ENCODE assay signal across 8 mouse cellular contexts in the genomic region with DNA sequence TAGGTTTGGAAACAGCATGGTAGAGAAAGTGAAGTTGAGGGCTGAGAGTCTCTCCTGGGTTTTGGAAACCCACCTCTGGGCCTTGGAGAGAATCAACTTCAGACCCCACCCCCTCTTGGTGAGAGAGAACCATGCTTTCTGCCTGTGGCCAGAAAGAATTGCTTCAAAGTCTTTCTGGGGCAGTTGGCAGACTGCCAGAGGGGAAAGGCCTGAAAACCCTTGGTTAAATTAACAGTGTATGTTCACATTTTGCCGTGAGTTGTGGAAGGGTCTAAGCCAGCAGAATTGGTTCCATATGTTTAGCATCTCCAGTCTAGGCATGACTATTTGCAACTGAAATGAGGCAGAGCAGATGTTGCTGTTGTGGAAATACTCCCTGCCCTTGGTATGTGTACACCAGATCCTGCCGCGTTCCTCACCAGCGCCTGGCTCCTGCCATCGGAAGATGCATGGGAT. TPM values are rescaled to one million over a fixed set of nuclear protein-coding genes. Genes with fewer than 3 reads are reported as not detected.
DNase-seq lines count a peak whose midpoint lies in the region; ATAC-seq lines count a peak whose summit lies in the region.

No protein-coding gene starts in this region.

- no peak overlapping the region for H3K4me2 ChIP-seq in embryonic facial prominence, embryonic 11.5 days (ENCODE audit: low read depth, low read length)
- H3K4me2 ChIP-seq in intestine, embryonic 15.5 days (replicated peaks) = no peak overlapping the region
- H3K4me2 ChIP-seq in liver, embryonic 12.5 days = no peak overlapping the region
- H3K4me2 ChIP-seq in stomach, embryonic 14.5 days (replicated peaks; ENCODE audit: low read depth, low read length) = no peak overlapping the region

- H3K4me1 ChIP-seq in embryonic facial prominence, embryonic 11.5 days (ENCODE audit: control insufficient read depth, insufficient read depth, low read length) = peaks cover 7% of the 10 kb centered on the region; the same call in 1 of the 2 replicates
- H3K4me1 ChIP-seq in intestine, embryonic 15.5 days (replicated peaks) = peaks cover 44% of the 10 kb centered on the region
- H3K4me1 ChIP-seq in liver, embryonic 12.5 days = peaks cover 22% of the 10 kb centered on the region; the same call in 1 of the 2 replicates
- peaks cover 30% of the 10 kb centered on the region for H3K4me1 ChIP-seq in stomach, embryonic 14.5 days (ENCODE audit: control insufficient read depth, insufficient read depth, low read length)

- H3K27me3 ChIP-seq in embryonic facial prominence, embryonic 11.5 days (ENCODE audit: control insufficient read depth, insufficient read depth, low read length) = no peaks in the 10 kb centered on the region
- no peaks in the 10 kb centered on the region for H3K27me3 ChIP-seq in intestine, embryonic 15.5 days (replicated peaks)
- no peaks in the 10 kb centered on the region for H3K27me3 ChIP-seq in liver, embryonic 12.5 days (replicated peaks)
- no peaks in the 10 kb centered on the region for H3K27me3 ChIP-seq in stomach, embryonic 14.5 days (ENCODE audit: control insufficient read depth, insufficient read depth, low read length)

- intact Hi-C loops in gastrocnemius, postnatal 14 days (cut with DNase I; ENCODE audit: low total_unique reads) = no loop called here

- ATAC-seq in embryonic facial prominence, embryonic 11.5 days (replicated peaks; ENCODE audit: insufficient number of reproducible peaks, low FRiP score, low TSS enrichment, low read depth) = peak; percentile 82
- ATAC-seq in intestine, embryonic 15.5 days = peak; percentile 20
- ATAC-seq in liver, embryonic 12.5 days = no peak
- ATAC-seq in stomach, embryonic 14.5 days (ENCODE audit: insufficient number of reproducible peaks, insufficient read depth, low FRiP score, low read depth) = peak; percentile 79; the same call in 1 of the 2 replicates

- 23% methylated on average over 5 of the region's 5 CpGs for WGBS in embryonic facial prominence, embryonic 11.5 days
- WGBS in intestine, embryonic 15.5 days = 37% methylated on average over 5 of the region's 5 CpGs
- 68% methylated on average over 5 of the region's 5 CpGs for WGBS in liver, embryonic 12.5 days (ENCODE audit: insufficient replicate concordance)
- WGBS in stomach, embryonic 14.5 days = 33% methylated on average over 5 of the region's 5 CpGs

- H3K27ac ChIP-seq in embryonic facial prominence, embryonic 11.5 days (replicated peaks; ENCODE audit: low read depth, low read length) = peak overlapping the region; percentile 94
- peak overlapping the region; percentile 81 for H3K27ac ChIP-seq in intestine, embryonic 15.5 days
- peak overlapping the region; percentile 69 for H3K27ac ChIP-seq in liver, embryonic 12.5 days
- H3K27ac ChIP-seq in stomach, embryonic 14.5 days (ENCODE audit: low read length) = peak overlapping the region; percentile 79

- H3K36me3 ChIP-seq in embryonic facial prominence, embryonic 11.5 days (replicated peaks; ENCODE audit: control insufficient read depth, insufficient read depth, low read depth, low read length) = no peaks in the 10 kb centered on the region
- H3K36me3 ChIP-seq in intestine, embryonic 15.5 days = no peaks in the 10 kb centered on the region
- no peaks in the 10 kb centered on the region for H3K36me3 ChIP-seq in liver, embryonic 12.5 days
- H3K36me3 ChIP-seq in stomach, embryonic 14.5 days (ENCODE audit: control insufficient read depth, insufficient read depth, low read length) = no peaks in the 10 kb centered on the region

- no peak overlapping the region for H3K4me3 ChIP-seq in embryonic facial prominence, embryonic 11.5 days (ENCODE audit: low read depth, low read length)
- no peak overlapping the region for H3K4me3 ChIP-seq in intestine, embryonic 15.5 days (replicated peaks)
- no peak overlapping the region for H3K4me3 ChIP-seq in liver, embryonic 12.5 days
- H3K4me3 ChIP-seq in stomach, embryonic 14.5 days (ENCODE audit: low read depth, low read length) = no peak overlapping the region

- no peak overlapping the region for H3K9ac ChIP-seq in embryonic facial prominence, embryonic 11.5 days (replicated peaks; ENCODE audit: low read length)
- no peak overlapping the region for H3K9ac ChIP-seq in intestine, embryonic 15.5 days
- no peak overlapping the region for H3K9ac ChIP-seq in liver, embryonic 12.5 days
- no peak overlapping the region for H3K9ac ChIP-seq in stomach, embryonic 14.5 days (replicated peaks; ENCODE audit: low read depth, low read length)

- no peaks in the 10 kb centered on the region for H3K9me3 ChIP-seq in embryonic facial prominence, embryonic 11.5 days (replicated peaks; ENCODE audit: control insufficient read depth, low read length)
- H3K9me3 ChIP-seq in intestine, embryonic 15.5 days = no peaks in the 10 kb centered on the region
- H3K9me3 ChIP-seq in liver, embryonic 12.5 days (replicated peaks) = no peaks in the 10 kb centered on the region
- H3K9me3 ChIP-seq in stomach, embryonic 14.5 days (ENCODE audit: control insufficient read depth, low read depth, low read length) = no peaks in the 10 kb centered on the region

- DNase-seq in layer of hippocampus, postnatal 14 days (ENCODE audit: low spot score in 2 of 2) = peak; percentile 13 to 27
- DNase-seq in layer of hippocampus, adult 8-10 months (ENCODE audit: low spot score in 2 of 2) = no peak
- peak; percentile 99 for DNase-seq in embryonic facial prominence, embryonic 11.5 days (ENCODE audit: low spot score)
- DNase-seq in gastrocnemius, postnatal 14 days = no peak
- DNase-seq in cerebellum, postnatal 36 days = no peak

RNA-seq across cellular contexts. Expression of gene Mertk, which starts 14.8 kb away (rescaled TPM):
- total RNA-seq in layer of hippocampus, postnatal 14 days (2021) = 10 to 100 TPM; 28.8 to 33.0 TPM
- 10 to 100 TPM; 33.7 to 40.4 (median 36.1) TPM for total RNA-seq in layer of hippocampus, adult 8-10 months (2022)
- 10.9 and 12.4 TPM in 2 replicates for polyA plus RNA-seq in embryonic facial prominence, embryonic 11.5 days (2014; fragmentation: Nextera tagmentation; extraction: Ambion mirVana)
- 9.4 and 10.1 TPM in 2 replicates for polyA plus RNA-seq in intestine, embryonic 15.5 days (2015; fragmentation: Nextera tagmentation; extraction: Ambion mirVana)
- polyA plus RNA-seq in liver, embryonic 12.5 days (2016; fragmentation: Nextera tagmentation; extraction: Ambion mirVana) = 3.6 TPM in 2 replicates
- 5.4 and 6.1 TPM in 2 replicates for polyA plus RNA-seq in stomach, embryonic 14.5 days (2014; fragmentation: Nextera tagmentation; extraction: Ambion mirVana)
- total RNA-seq in gastrocnemius, postnatal 14 days (2021) = 1 to 10 TPM; 3.6 to 5.0 TPM

RNA-seq across cellular contexts. Expression of gene Anapc1, which starts 26.4 kb away (rescaled TPM):
- 10 to 100 TPM; 70.0 to 70.5 TPM for total RNA-seq in layer of hippocampus, postnatal 14 days (2021)
- 10 to 100 TPM; 60.5 to 75.1 (median 71.7) TPM for total RNA-seq in layer of hippocampus, adult 8-10 months (2022)
- polyA plus RNA-seq in embryonic facial prominence, embryonic 11.5 days (2014; fragmentation: Nextera tagmentation; extraction: Ambion mirVana) = 90.4 and 90.7 TPM in 2 replicates
- polyA plus RNA-seq in intestine, embryonic 15.5 days (2015; fragmentation: Nextera tagmentation; extraction: Ambion mirVana) = 53.3 and 53.5 TPM in 2 replicates
- polyA plus RNA-seq in liver, embryonic 12.5 days (2016; fragmentation: Nextera tagmentation; extraction: Ambion mirVana) = 53.1 and 53.7 TPM in 2 replicates
- 86.0 and 86.3 TPM in 2 replicates for polyA plus RNA-seq in stomach, embryonic 14.5 days (2014; fragmentation: Nextera tagmentation; extraction: Ambion mirVana)
- total RNA-seq in gastrocnemius, postnatal 14 days (2021) = 10 to 100 TPM; 32.2 to 32.7 TPM

Comparison
In these comparisons a context has a peak if more than half of its experiments do, and no peak if none do; other contexts are left out.
1. DNase-seq: peak in layer of hippocampus, postnatal 14 days (2 of 2) and embryonic facial prominence, embryonic 11.5 days (single experiment); none in layer of hippocampus, adult 8-10 months (0 of 2), gastrocnemius, postnatal 14 days (single experiment) and cerebellum, postnatal 36 days (0 of 2).
2. Peak in every context shown above with its lines, with median percentiles within 50 percentile points of each other: H3K27ac ChIP-seq.